Mouse (Mus musculus): ENCODE results near the gene Sh3bgrl3.

Gene Sh3bgrl3

DNA sequence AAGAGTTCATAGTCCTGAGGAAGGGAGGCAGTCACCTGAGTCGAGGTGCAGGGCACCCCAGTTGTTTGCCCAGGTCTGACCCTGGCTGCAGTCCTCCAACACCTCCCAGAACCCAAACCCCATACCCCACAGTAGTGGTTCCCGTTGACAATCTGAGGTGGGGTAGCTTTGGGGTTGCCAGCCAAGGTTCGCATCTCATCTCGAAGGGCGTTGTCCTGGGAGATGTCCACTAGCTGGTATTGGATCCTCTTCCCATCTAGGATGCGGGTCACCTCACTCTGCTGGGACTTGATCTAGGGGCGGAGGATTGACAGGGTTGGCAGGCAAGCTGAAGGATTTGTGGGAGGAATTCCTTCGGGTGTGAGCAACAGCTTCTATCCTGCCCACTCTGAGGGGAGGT is 796 bp downstream of the Sh3bgrl3 start:
- no peak for DNase-seq

DNA sequence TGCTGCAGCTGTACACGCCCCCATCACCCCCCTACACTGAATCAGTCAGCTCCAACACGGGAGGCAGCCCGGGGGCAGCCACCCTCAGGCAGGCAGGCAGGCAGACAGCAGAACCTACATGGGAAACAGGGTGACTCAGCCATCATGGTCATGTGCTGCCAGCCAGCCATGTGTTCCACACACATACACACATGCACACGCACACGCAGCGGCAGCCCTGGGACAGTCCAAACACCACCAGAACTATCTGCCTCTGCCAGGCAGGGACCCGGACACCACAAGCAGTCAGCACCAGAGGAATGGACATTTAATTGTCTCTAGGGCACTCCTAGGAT is 1.5 kb downstream of the Sh3bgrl3 start:
- DNase-seq = no peak

DNA sequence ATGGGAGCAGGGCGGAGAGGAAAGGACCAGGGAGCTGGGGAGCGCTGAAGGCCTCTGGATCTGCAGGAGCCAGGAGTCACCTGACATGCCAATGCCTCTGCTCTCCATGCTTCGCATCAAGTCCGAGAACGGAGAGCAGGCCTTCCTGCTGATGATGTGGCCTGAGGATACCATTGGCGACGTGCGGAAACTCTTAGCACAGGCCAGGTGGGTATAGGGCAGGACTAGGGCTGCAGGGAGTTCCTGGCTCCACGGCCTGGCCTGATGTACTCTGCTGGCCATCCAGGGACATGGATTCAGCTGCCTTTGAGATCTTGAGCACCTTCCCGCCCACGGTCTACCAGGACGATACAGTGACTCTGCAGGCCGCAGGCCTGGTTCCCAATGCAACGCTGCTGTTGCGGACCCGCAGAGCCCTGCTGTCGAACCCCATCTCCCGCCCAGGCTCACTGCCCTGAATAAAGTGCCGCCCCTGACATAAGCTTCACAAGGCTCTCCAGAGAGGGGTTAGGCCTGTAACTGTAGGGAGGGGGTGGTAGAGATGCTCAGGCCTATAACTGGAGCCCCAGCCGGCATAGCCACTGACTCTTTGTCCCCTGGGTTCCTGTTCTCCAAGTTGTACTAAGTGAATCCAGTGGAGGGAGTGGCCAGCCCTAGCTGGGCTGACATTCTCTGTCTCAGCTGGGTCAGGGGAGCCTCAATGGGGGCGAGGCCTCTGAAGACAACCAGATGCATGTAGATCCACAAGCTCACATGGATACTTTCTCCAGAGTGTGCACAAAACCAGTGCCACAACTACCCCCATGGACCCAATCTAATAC is 2.1 kb downstream of the Sh3bgrl3 start:
- no peak for DNase-seq

DNA sequence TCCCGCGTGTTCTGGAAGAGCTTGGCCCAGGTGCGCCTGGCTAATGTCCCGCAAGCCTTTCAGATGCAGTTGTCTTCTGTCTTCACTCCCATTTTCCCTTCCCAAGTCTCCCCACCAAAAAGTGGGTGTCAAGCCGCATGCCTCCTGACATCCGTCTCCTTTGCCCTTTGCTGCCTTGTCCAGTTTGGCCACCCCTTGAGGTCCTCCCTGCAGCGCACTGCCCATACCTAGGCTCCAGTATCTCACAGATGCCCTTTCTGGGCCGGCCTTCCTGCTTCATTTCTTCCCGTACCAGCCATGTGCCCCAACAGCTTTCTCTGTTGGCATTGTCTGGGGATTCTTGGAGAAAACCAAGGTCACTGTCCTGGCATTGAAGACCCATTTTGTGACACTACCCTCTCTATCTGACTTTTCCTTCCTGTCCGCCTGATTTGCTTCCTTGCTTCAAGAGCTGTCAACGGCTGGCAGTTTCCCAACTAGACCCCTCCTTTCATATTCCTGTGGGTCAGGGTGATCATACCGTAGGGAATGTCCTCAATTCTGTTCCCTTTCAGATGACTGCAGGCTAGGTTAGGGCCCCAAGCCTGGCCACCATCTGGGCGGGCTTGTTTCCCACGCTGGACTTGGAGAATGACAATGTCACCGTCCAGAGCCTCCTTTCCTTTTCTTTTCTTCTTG is 3.1 kb downstream of the Sh3bgrl3 start:
- DNase-seq = no peak

DNA sequence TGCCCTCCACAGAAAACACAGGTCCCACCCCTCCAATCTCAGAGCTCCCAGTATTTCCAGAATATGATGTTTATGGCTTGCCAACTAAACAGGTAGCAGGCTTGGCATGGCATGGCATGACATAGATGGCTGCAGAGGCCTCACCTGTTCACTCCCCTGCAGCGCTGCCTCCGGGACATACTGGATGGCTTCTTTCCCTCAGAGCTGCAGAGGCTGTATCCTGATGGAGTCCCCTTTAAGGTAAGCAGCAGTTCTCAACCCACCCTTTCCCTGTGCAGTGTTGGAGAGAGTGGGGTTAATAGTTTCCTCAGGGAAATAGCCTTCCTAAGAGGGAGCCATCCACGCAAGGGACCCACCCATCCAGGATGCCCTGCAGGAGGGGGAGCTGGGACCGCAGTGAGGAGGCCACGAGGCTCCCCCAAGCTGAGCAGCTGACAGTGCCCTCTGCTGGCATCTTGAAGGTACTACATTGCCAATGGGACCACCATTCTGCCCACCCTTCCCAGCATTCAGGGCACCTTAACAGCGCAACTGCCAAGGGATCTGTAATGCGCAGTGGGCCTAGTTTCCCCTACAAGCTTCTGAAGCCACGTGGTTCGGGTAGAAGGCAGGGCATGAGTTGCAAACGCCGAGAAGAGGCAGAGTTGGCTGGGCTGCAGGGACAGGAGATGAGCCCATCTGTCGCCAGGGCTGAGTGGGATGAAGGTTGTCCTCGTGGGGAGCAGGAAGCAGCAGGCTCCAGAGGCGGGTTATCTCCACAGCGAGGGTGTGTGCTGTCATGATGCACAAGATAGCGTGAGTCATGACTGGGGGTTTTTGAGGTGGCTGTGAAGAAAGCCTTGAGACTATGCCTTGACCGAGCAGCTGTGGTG is 4.7 kb downstream of the Sh3bgrl3 start:
- DNase-seq = peak; percentile 71

DNA sequence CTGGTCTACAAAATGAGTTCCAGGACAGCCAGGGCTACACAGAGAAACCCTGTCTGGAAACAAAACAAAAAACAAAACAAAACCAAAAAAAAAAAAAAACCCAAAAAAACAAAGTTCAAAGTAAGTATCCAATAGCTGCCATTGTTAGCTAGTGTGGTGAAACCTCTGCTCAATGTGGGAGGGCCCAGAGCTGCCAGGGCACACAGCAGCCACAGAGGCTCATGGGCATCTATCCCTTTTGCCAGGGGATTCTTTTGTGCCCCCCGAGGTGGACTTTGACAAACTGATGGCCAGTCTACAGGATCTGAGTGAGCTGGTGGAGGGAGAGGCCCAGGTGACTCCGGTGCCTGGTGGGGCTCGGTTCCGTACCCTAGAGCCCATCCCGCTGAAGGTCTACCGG is 5.4 kb downstream of the Sh3bgrl3 start:
- DNase-seq = no peak

DNA sequence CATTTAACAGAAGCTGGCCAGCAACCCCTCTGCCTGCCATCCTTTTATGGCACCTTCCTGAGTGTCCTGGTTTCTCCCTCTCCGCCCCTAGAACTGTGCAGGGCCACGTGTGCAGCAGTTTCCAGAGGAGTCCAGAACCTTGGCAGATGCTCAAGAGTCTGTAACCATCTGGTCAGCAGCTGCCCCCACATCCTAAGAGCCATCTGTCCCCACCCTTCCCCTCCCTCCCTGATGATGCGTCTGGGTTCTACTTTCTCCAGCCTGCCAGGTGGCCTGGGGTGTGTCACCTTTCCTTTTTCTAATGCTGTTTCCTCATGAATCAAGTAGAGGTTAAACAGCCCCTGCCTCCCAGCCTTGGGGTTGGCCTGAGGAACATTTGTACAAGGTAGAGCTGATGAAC is 6.3 kb downstream of the Sh3bgrl3 start:
- DNase-seq = no peak

DNA sequence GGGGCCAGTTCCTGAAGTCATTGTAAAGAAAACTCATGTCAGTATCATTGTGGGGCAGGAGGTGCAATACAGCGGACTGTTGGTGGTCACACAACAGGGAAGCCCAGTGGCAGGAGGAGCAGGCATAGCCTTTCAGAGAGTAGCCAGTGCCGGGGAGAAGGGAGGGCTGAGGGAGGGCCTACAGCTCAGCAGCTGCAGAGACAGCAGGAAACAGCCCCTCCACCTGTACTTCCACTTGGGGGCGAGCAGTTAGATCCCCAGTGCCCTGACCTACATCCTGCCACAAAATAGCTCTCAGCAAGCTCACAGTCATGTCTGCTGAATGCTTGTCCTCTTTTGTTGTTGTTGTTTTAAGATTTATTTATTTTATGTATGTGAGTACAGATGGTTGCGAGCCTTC is 7.0 kb downstream of the Sh3bgrl3 start:
- DNase-seq = no peak

DNA sequence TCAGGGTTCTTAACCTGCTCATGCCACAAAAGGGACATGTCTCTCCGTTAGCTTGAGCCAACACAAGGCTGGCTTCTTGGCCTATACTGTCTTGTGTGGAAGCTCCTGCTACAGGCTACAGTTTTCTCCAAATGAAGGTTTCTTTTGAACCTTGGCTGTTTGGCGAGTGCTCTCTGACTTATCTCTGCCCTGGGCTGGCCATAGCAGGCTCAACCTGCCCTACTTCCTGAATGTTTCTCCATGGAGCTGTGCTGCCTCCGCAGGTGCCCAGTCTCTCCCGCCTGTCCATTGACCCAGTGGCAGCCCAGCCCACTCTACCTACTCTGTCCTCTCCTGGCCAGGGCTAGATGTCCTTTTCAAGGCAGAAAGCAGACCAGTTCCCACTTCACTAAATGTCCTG is 7.7 kb downstream of the Sh3bgrl3 start:
- DNase-seq = no peak

DNA sequence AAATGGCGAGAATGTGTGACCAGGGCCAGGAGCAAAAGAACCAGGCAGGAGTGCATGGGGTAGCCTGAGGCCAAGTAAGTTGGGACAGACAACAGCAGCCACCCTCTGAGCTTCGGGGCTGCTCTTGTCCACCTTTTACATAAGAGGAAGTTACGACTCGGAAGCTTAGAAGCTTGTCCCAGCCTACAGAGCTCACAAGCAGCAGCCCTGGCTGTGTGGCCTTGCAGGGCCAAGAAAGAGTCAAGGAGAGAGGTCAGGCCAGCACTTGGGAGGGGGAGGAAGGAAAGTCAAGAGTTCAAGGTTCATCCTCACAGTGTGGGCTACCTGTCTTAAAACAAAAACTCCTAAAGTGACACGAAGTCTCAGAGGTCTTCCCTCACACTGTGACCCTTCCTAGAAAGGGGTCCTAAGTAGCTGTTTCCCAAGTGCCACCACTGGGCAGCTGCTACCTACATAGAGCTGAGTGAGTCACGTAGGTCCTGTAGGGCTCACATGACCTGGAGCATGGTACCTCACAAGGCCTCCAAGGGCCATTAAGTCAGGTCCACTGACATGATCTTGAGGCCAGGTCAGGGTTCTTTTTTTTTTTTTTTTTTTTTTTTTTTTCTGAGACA is 8.3 kb downstream of the Sh3bgrl3 start:
- DNase-seq = no peak

DNA sequence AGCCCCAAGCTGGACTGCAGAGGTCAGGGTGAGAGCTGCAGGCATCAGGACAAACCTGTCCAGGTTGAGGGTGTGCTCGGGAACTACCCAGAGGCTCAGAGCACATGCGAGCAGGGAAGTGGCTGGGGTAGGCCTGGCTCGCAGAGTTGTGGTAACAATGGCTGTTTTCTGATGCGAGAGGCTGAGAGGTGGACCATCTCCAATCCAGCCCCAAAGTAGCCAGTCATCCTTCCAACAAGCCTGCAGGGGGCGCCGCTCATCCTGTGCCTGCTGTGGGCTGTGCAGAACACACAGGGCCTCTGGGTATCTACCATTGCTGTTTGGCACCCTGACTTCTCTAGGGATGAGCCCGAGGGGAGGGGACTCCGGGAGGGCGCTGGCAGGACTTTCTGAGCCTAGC is 8.9 kb downstream of the Sh3bgrl3 start:
- no peak for DNase-seq

DNA sequence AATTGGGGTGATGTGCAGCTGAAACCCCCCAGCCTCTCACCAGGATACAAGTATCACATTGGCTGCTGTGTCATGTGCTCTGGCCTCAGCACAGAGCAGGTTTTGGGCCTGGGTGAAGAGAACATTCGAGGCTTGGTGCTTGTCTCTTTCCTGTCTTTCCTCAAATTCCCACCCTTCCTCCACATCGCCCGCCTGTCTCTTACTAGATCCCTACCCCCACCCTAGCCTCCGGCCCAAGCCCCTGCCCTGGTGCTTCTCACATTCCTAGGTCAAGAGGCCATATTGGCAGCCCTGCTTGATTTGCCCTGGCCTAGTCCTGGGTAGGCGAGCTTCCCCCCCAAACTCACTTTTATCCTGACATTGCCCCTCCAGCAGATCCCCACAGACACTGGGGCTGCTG is 9.5 kb downstream of the Sh3bgrl3 start:
- no peak for DNase-seq

DNA sequence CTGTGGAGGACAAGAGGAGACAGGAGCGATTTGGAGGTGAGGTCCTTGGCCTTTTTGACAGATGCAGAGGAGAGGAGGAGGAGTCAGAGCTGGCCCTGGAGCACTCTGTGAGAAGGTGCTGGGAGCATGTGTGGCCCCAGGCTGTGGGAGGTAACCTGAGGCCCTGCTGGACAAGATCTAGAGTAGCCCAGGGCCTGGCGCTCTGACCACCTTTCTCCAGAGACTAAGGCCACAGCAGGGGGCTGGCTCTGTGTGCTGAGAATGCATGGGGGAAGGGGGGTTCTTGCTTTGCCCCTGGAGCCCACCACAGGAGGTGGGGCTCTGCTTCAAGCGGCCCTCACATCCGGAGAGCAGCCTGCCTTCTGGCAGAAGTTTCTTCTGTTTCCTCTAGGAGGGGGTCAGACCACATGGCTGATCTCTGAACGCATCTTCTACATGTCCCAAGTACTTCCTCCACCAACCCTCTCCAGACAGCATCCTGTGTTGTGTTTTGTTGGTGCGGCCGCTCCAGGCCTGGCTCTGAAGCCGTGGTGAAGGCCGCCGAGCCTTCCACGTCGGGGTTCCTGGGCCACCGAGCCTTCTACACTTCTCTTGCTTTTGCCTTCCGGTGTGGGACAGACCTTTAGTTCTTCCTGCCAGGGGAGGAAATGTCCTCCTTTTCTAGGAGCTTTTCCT is 10.3 kb downstream of the Sh3bgrl3 start:
- no peak for DNase-seq

DNA sequence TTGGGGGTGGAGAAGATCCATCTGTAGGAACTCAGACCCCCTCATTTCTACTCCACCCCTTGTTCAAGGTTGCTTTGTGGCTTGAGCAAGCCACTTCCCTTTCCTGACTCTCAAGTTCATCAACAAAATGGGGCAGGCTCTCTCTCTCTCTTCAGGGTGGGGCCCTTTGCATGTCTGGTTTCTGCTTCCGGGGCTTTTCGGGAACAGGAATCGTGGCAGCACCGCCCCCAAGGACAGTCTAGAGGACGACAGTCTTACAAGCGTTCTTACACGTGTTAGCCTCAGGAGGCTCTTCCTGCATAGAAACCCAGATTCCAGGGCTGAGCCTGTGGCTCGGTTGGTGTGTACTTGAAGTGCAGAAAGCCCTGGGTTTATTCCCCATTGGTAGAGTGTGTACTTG is 11.6 kb downstream of the Sh3bgrl3 start:
- DNase-seq = no peak

DNA sequence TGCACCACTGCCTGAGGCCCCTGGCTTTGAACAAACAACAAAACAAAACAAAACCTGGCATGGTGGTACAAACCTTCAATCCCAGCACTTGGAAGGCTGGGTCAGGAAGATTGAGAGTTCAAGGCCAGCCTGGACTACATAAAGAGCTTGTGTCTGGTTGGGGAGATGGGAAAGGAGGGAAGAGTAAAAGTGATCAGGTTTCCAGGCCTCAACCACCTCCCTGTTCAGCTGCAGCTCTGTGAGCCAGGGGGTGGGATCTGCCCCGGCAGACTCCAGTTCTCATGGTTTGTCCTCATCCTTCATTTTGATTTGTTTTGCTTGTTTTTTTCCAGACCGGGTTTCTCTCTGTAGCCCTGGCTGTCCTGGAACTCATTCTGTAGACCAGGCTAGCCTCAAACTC is 12.1 kb downstream of the Sh3bgrl3 start:
- no peak for DNase-seq

DNA sequence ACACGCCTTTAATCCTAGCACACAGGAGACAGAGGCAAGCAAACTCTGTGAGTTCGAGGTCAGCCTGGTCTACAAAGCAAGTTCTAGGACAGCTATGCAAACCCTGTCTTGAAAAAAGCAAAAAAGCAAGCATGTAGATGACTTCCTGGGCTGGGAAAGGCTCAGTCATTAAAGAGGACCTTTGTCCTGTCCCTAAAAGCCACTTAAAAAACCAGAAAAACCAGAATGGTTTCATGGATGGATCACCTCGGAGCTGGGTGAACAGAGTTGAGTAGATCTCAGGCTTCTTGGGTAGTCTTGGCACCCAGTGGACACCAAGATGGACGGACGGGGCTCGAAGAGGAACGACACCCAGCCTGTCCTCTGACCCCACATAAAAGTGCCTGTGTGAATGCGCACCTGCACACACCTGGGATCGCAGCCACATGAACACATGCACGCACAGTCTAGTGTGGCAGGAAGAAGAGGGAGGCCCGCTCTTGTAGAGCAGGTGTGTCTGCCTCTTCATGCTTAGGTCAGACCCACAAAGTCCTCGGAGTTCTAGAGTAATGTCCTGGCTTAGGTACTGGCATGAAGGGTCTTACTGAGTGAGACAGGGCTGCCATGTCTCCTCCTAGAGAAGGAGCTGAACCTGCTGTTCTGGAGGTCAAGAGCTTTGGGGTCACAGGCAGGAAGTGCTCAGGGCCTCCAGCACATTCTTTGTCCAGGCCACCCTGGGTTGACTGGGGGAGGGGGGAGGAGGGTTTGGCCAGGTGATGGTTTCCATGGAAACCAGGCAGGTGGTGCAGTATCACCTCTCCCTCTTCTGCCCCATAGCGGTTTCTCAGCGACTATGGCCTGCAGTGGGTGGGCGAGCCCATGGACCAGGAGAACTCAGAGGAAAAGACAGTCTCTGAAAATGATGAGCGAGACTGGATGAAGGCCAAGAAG is 13.1 kb downstream of the Sh3bgrl3 start:
- no peak for DNase-seq

DNA sequence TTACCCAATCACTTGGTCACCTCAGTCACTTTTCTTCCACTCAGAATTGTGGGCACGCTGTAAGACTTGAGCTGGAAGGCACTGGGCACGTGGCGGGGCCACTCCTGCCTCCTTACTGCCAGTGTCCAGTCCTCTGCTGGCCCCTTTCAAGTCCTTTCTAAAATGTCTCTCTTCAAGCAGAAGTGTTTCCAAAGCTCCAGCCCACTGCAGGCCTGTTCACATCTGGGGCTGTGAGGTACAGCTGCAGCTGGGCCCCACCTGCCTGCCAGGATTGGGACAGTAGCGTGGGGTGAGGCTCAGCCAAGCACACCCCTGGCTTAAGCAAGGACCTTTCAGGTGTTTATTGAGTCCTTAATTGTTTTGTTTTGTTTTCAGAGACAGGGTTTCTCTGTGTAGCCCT is 14.6 kb downstream of the Sh3bgrl3 start:
- no peak for DNase-seq

DNA sequence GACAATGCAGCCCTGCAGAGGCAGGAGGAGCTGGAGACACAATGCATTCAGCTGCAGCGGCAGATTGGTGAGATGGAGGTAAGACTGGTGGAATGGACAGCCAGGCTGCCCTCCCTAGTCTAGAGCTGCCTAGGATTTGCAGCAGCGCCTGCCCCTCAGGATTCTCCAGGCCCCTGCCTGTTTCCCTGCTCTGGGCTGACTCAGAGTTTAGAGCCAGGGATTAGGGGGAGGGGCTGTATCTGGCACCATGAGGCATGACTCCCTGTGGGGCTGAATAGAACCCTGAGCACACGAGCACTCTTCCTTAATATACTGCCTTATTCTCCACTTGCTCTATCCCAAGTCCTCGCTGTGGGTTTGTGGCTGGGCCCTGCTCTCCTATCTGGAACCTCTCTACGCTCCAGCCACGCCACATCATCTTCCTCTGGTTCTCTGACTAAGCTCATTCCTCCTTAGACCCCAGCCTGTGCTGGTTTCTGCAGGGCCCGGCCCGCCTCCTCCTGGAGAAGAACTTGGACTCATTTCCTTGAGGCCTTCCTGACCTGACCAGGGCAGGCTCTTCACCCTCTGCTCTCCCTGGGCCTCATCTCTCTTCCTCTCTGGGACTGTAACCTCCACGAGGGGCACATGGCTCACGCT is 15.1 kb downstream of the Sh3bgrl3 start:
- no peak for DNase-seq

DNA sequence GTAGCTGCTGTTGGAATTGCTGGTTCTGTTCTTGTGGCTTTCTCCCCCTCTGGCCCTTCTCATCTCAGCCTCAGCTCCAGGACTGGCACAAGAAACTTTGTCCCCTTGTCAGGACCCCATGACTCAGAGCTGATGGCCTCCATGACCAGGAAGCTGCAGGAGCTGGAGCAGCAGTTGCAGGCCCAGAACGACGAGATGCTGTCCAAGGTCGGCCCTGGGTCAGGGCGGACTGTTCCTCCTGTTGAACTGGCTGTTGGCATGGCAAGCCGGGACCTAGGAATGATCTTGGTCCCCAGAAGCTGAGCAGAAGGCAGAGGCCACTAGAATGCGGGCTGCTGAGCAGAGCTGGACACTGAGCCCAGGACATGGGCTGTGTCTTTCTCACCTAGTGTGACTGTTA is 16.2 kb downstream of the Sh3bgrl3 start:
- no peak for DNase-seq

DNA sequence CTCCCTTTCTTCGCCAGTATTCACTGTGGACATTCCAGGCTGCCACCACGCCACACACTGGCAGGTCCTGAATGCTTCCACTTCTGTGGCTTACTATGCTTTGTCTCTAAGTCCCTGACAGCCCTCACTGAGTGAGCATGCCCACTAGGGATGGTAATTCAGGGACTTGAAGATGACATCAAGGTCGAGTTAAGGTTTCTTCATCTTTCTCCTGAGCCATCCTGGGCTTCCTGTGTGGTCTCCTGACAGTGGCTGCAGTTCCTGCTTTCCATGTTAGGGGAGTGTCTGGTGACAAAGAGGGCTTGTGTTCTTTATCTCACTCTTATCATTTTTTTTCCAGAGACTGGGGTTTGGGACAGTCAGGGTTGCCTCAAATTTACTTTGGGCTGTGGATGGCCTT is 17.9 kb downstream of the Sh3bgrl3 start:
- no peak for DNase-seq

DNA sequence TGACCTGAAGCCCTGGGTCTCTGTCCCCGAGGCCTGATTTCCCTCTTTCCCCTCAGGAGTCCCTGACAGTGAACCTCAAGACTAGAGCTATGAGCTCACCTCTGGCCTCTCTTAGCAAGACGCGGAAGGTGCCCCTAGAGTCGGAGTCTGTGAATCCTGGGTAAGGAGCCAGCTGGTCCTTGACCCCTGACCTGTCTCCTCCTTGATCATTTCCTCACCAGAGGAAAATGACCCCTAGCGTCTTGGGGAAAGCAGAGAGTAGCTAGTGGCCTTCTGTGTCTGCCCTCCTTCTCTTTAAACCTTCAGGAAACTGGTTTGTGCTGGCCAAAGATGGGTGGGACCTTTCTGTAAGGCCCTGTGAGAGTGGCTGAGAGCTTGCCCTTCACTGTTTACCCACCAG is 20.4 kb downstream of the Sh3bgrl3 start:
- no peak for DNase-seq
